Mouse (Mus musculus) limb, embryonic 11.5 days (tissue): ENCODE data around the gene Hsd17b6. TPM values are rescaled to one million over a fixed set of nuclear protein-coding genes. Genes with fewer than 3 reads are reported as not detected.
"Not testable (repeated sequence)": the region's sequence is repeated elsewhere in the genome, so short reads cannot be mapped to it uniquely, and the experiment has no call there.

Experiments used
- ATAC-seq: fragments of 200-750 bp; cut with Nextera tagmentation; 2 replicates; pipeline ENCODE4 v1.8.0; 2017; ENCODE audit warnings: low read depth; ENCODE audit not compliant: insufficient number of reproducible peaks, low FRiP score, low TSS enrichment
- DNase-seq: peaks from one replicate; pipeline ENCODE4 v3.0.0-alpha.2; 2015; ENCODE audit warnings: low spot score
- H3K27ac ChIP-seq: fragments of 300-500 bp; sonication (generic); replicated peaks from 2 replicates; pipeline ENCODE4 v1.5.1; 2014; ENCODE audit warnings: low read depth, mild to moderate bottlenecking, low read length
- H3K27me3 ChIP-seq: fragments of 300-500 bp; sonication (generic); 2 replicates; pipeline ENCODE4 v1.6.1; 2014; ENCODE audit warnings: mild to moderate bottlenecking, low read length, mixed read lengths; ENCODE audit not compliant: control insufficient read depth, insufficient read depth
- H3K36me3 ChIP-seq: fragments of 300-500 bp; sonication (generic); 2 replicates; pipeline ENCODE4 v1.6.1; 2014; ENCODE audit warnings: mild to moderate bottlenecking, low read length, moderate library complexity, mixed read lengths; ENCODE audit not compliant: control insufficient read depth, insufficient read depth
- H3K4me1 ChIP-seq: fragments of 300-500 bp; sonication (generic); 2 replicates; pipeline ENCODE4 v1.6.1; 2014; ENCODE audit warnings: low read length, mixed read lengths; ENCODE audit not compliant: control insufficient read depth, insufficient read depth
- H3K4me2 ChIP-seq: fragments of 300-500 bp; sonication (generic); 2 replicates; pipeline ENCODE4 v1.6.1; 2014; ENCODE audit warnings: low read depth, mild to moderate bottlenecking, moderate library complexity; ENCODE audit not compliant: severe bottlenecking
- H3K4me3 ChIP-seq: fragments of 300-500 bp; sonication (generic); 2 replicates; pipeline ENCODE4 v1.5.1; 2014; ENCODE audit warnings: low read depth, low read length
- H3K9ac ChIP-seq: fragments of 300-500 bp; sonication (generic); 2 replicates; pipeline ENCODE4 v1.6.1; 2014; ENCODE audit warnings: mild to moderate bottlenecking, low read length
- H3K9me3 ChIP-seq: fragments of 300-500 bp; sonication (generic); 2 replicates; pipeline ENCODE4 v1.6.1; 2016; ENCODE audit warnings: low read length; ENCODE audit not compliant: control insufficient read depth
- WGBS: fragments of 180-500 bp; shearing (Covaris S2); extraction: QIAGEN DNeasy Blood & Tissue Kit; methylation state at CpG from one replicate; pipeline ENCODE4 v1.1.7; 2014; 5-methylcytosine and 5-hydroxymethylcytosine counted together
- polyA plus RNA-seq: library from polyadenylated mRNA; unstranded; fragments of >200 nt; fragmentation: Nextera tagmentation; extraction: Ambion mirVana; gene quantifications from 2 replicates; pipeline ENCODE4 v1.2.1, GENCODE M21; 2014

Hsd17b6 gene
- polyA plus RNA-seq: not detected in 2 replicates

- Histone ChIP-seq H3K4me2 (no peak within 1 kb of the TSS), H3K36me3 (no peaks in the 10 kb centered on the region), H3K9me3 (no peaks in the 10 kb centered on the region), H3K4me1 (no peaks in the 10 kb centered on the region), H3K27me3 (no peaks in the 10 kb centered on the region), H3K27ac (no peak within 1 kb of the TSS), H3K9ac (no peak within 1 kb of the TSS), H3K4me3 (no peak within 1 kb of the TSS)
- DNase-seq (no peak), ATAC-seq (no peak)
- WGBS: 88% methylated on average over 1 of the region's 1 CpGs
Observed at GRCm38 (mm10) chr10:128007446-128007845, at the start of gene Hsd17b6. TSS of gene Hsd17b6 (minus strand) at chr10:128007611.

GRCm38 (mm10) chr10:128053001-128053400 is 45.6 kb upstream of the Hsd17b6 start:
- Histone ChIP-seq H3K4me2 (no peak overlapping the region), H3K4me3 (no peak overlapping the region), H3K4me1 (no peaks in the 10 kb centered on the region), H3K27ac (no peak overlapping the region), H3K36me3 (peaks cover 10% of the 10 kb centered on the region; the same call in 1 of the 2 replicates), H3K9ac (no peak overlapping the region), H3K27me3 (no peaks in the 10 kb centered on the region), H3K9me3 (no peaks in the 10 kb centered on the region)
- ATAC-seq (no peak), DNase-seq (no peak)
- 96% methylated on average over 8 of the region's 8 CpGs for WGBS

- not testable (repeated sequence) for H3K9me3 ChIP-seq, H3K4me2 ChIP-seq, H3K9ac ChIP-seq, ATAC-seq, H3K4me1 ChIP-seq, DNase-seq, H3K27me3 ChIP-seq, H3K4me3 ChIP-seq, H3K27ac ChIP-seq
- 90% methylated on average over 1 of the region's 2 CpGs for WGBS
- peaks cover 14% of the 10 kb centered on the region; the same call in 1 of the 2 replicates for H3K36me3 ChIP-seq
Observed at GRCm38 (mm10) chr10:128052136-128052535, 44.7 kb upstream of the Hsd17b6 start.

- Histone ChIP-seq H3K9me3 (no peaks in the 10 kb centered on the region), H3K4me3 (no peak overlapping the region), H3K27me3 (no peaks in the 10 kb centered on the region), H3K27ac (no peak overlapping the region), H3K4me2 (no peak overlapping the region), H3K4me1 (no peaks in the 10 kb centered on the region), H3K9ac (no peak overlapping the region), H3K36me3 (peaks cover 18% of the 10 kb centered on the region; the same call in 1 of the 2 replicates)
- no peak for ATAC-seq
- no peak for DNase-seq
- 94% methylated on average over 5 of the region's 5 CpGs for WGBS
Observed at GRCm38 (mm10) chr10:128051589-128051988, 44.2 kb upstream of the Hsd17b6 start.

- H3K4me1 ChIP-seq: no peaks in the 10 kb centered on the region
- DNase-seq (no peak), ATAC-seq (no peak)
- peaks cover 25% of the 10 kb centered on the region; the same call in 1 of the 2 replicates for H3K36me3 ChIP-seq
- no peak overlapping the region for H3K27ac ChIP-seq
- H3K27me3 ChIP-seq: no peaks in the 10 kb centered on the region
- WGBS: 86% methylated on average over 2 of the region's 2 CpGs
- no peak overlapping the region for H3K4me2 ChIP-seq
- H3K9ac ChIP-seq: no peak overlapping the region
- no peaks in the 10 kb centered on the region for H3K9me3 ChIP-seq
- H3K4me3 ChIP-seq: no peak overlapping the region
Observed at GRCm38 (mm10) chr10:128050355-128050754, 42.9 kb upstream of the Hsd17b6 start.

- H3K9me3 ChIP-seq: no peaks in the 10 kb centered on the region
- H3K36me3 ChIP-seq: peaks cover 28% of the 10 kb centered on the region; the same call in 1 of the 2 replicates
- no peak overlapping the region for H3K4me3 ChIP-seq
- no peak for ATAC-seq
- no peak overlapping the region for H3K9ac ChIP-seq
- no peak overlapping the region for H3K4me2 ChIP-seq
- no peaks in the 10 kb centered on the region for H3K27me3 ChIP-seq
- DNase-seq: no peak
- 95% methylated on average over 2 of the region's 2 CpGs for WGBS
- H3K4me1 ChIP-seq: no peaks in the 10 kb centered on the region
- no peak overlapping the region for H3K27ac ChIP-seq
Observed at GRCm38 (mm10) chr10:128049741-128050140, 42.3 kb upstream of the Hsd17b6 start.

- Histone ChIP-seq H3K4me2 (no peak overlapping the region), H3K36me3 (peaks cover 32% of the 10 kb centered on the region; the same call in 1 of the 2 replicates)
- 96% methylated on average over 8 of the region's 8 CpGs for whole genome bisulfite sequencing
Observed at GRCm38 (mm10) chr10:128048157-128048556, 40.7 kb upstream of the Hsd17b6 start.

GRCm38 (mm10) chr10:128043041-128043835 is 35.8 kb upstream of the Hsd17b6 start:
- H3K27ac ChIP-seq: no peak overlapping the region
- no peak overlapping the region for H3K4me3 ChIP-seq
- no peaks in the 10 kb centered on the region for H3K27me3 ChIP-seq
- ATAC-seq (no peak), DNase-seq (no peak)
- H3K4me2 ChIP-seq: no peak overlapping the region
- H3K9me3 ChIP-seq: no peaks in the 10 kb centered on the region
- H3K4me1 ChIP-seq: peaks cover 7% of the 10 kb centered on the region; the same call in 1 of the 2 replicates
- H3K9ac ChIP-seq: 0 out of 2 replicates have a peak overlapping the region, but pooled peaks have one; percentile 8
- peaks cover 50% of the 10 kb centered on the region; the same call in 1 of the 2 replicates for H3K36me3 ChIP-seq
- 80% methylated on average over 3 of the region's 3 CpGs for WGBS

More at GRCm38 (mm10) chr10:128048157-128048556, 40.7 kb upstream of the Hsd17b6 start:
- Histone ChIP-seq H3K27ac (no peak overlapping the region), H3K9me3 (no peaks in the 10 kb centered on the region), H3K27me3 (no peaks in the 10 kb centered on the region), H3K4me1 (no peaks in the 10 kb centered on the region), H3K9ac (no peak overlapping the region), H3K4me3 (no peak overlapping the region)
- ATAC-seq (no peak), DNase-seq (no peak)
